Mouse (Mus musculus) midbrain, embryonic 15.5 days (tissue): ENCODE results near the gene Wrnip1. TPM values are rescaled to one million over a fixed set of nuclear protein-coding genes. Genes with fewer than 3 reads are reported as not detected.
"Not testable (repeated sequence)": the region's sequence is repeated elsewhere in the genome, so short reads cannot be mapped to it uniquely, and the experiment has no call there.

Experiments
- ATAC-seq: fragments of 200-750 bp; cut with Nextera tagmentation; replicated peaks from 2 replicates; pipeline ENCODE4 v1.8.0; 2017; ENCODE audit warnings: moderate TSS enrichment
- H3K27ac ChIP-seq: fragments of 300-500 bp; sonication (generic); 2 replicates; pipeline ENCODE4 v1.5.1; 2015; ENCODE audit warnings: mild to moderate bottlenecking, inconsistent platforms
- H3K27me3 ChIP-seq: fragments of 300-500 bp; sonication (generic); replicated peaks from 2 replicates; pipeline ENCODE4 v1.6.1; 2015; ENCODE audit warnings: inconsistent platforms
- H3K36me3 ChIP-seq: fragments of 300-500 bp; sonication (generic); replicated peaks from 2 replicates; pipeline ENCODE4 v1.6.1; 2015; ENCODE audit warnings: inconsistent platforms
- H3K4me1 ChIP-seq: fragments of 300-500 bp; sonication (generic); 2 replicates; pipeline ENCODE4 v1.6.1; 2015; ENCODE audit warnings: inconsistent platforms
- H3K4me2 ChIP-seq: fragments of 300-500 bp; sonication (generic); 2 replicates; pipeline ENCODE4 v1.6.1; 2015; ENCODE audit warnings: inconsistent platforms, mild to moderate bottlenecking, moderate library complexity
- H3K4me3 ChIP-seq: fragments of 300-500 bp; sonication (generic); 2 replicates; pipeline ENCODE4 v1.5.1; 2015; ENCODE audit warnings: mild to moderate bottlenecking, inconsistent platforms
- H3K9ac ChIP-seq: fragments of 300-500 bp; sonication (generic); 2 replicates; pipeline ENCODE4 v1.6.1; 2015; ENCODE audit warnings: mild to moderate bottlenecking, inconsistent platforms
- H3K9me3 ChIP-seq: fragments of 300-500 bp; sonication (generic); 2 replicates; pipeline ENCODE4 v1.6.1; 2016; ENCODE audit warnings: inconsistent platforms
- WGBS: fragments of 180-500 bp; shearing (Covaris S2); methylation state at CpG from one replicate; pipeline ENCODE4 v1.1.7; 2015; ENCODE audit warnings: mixed read lengths; 5-methylcytosine and 5-hydroxymethylcytosine counted together
- polyA plus RNA-seq: library from polyadenylated mRNA; unstranded; fragments of >200 nt; fragmentation: Nextera tagmentation; extraction: Ambion mirVana; gene quantifications from 2 replicates; pipeline ENCODE4 v1.2.1, GENCODE M21; 2015

Gene Wrnip1
- polyA plus RNA-seq, 1 experiment from 2014 or later, result 41.5 TPM

DNA sequence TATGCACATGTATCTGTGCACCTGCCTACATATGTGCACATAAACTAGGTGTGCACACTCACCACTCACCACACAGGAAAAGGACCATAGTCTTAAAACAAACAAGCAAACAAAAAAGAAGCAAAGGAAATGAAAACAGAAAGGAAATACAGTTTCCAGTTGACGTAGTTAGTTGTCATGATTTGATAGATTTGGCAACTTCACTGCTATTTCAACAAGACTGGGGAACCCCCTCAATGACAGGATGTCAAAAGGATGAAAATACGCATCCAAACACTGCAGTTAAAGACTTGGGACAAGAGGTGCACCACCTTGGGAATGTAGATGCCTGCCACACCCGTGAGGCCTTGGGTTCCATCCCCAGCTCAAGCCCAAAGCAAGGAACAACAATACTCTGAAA lies 62.7 kb downstream of the Wrnip1 start:
- not testable (repeated sequence) for H3K4me3 ChIP-seq, H3K4me2 ChIP-seq, H3K27me3 ChIP-seq, H3K9ac ChIP-seq, H3K36me3 ChIP-seq, ATAC-seq, H3K27ac ChIP-seq, H3K4me1 ChIP-seq, H3K9me3 ChIP-seq
- 95% methylated on average over 3 of the region's 3 CpGs for WGBS

GRCm38 (mm10) chr13:32865591-32865990 lies 63.8 kb downstream of the Wrnip1 start:
- Histone ChIP-seq H3K4me3 (no peak overlapping the region), H3K27me3 (no peaks in the 10 kb centered on the region), H3K36me3 (no peaks in the 10 kb centered on the region), H3K4me2 (no peak overlapping the region), H3K9me3 (no peaks in the 10 kb centered on the region), H3K27ac (no peak overlapping the region), H3K4me1 (no peaks in the 10 kb centered on the region), H3K9ac (no peak overlapping the region)
- no peak for ATAC-seq
- WGBS, result 64% methylated on average over 2 of the region's 2 CpGs

DNA sequence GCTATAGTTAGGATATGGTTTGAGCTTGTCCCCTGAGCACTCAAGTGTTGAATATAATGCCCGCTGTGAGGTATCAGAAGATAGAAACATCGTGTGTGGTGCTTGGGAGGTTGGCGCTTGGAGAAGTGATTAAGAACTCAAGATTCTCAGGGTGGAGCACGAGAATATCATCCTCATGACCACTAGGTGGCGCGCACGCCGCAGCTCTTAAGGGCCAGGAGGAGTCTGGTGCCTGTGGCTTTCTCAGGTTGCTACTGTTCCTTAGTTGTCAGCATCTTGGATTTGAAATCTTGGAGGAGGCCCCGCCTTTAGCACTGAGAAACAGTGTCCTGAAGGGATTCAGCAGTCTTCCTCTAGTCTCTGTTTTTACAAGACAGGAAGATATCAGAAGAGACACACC lies 64.6 kb downstream of the Wrnip1 start:
- H3K27ac ChIP-seq, result no peak overlapping the region
- peak; percentile 92 for ATAC-seq
- no peaks in the 10 kb centered on the region for H3K9me3 ChIP-seq
- no peaks in the 10 kb centered on the region for H3K27me3 ChIP-seq
- no peaks in the 10 kb centered on the region for H3K4me1 ChIP-seq
- H3K9ac ChIP-seq, result no peak overlapping the region
- no peak overlapping the region for H3K4me3 ChIP-seq
- no peak overlapping the region for H3K4me2 ChIP-seq
- 4% methylated on average over 9 of the region's 9 CpGs for WGBS
- no peaks in the 10 kb centered on the region for H3K36me3 ChIP-seq

GRCm38 (mm10) chr13:32867030-32867429 lies 65.2 kb downstream of the Wrnip1 start:
- Histone ChIP-seq H3K27ac (no peak overlapping the region), H3K4me3 (no peak overlapping the region), H3K9me3 (no peaks in the 10 kb centered on the region), H3K4me2 (no peak overlapping the region), H3K4me1 (no peaks in the 10 kb centered on the region), H3K9ac (no peak overlapping the region), H3K36me3 (no peaks in the 10 kb centered on the region), H3K27me3 (no peaks in the 10 kb centered on the region)
- 16% methylated on average over 2 of the region's 2 CpGs for WGBS
- ATAC-seq, result peak; percentile 59; the same call in 1 of the 2 replicates

DNA sequence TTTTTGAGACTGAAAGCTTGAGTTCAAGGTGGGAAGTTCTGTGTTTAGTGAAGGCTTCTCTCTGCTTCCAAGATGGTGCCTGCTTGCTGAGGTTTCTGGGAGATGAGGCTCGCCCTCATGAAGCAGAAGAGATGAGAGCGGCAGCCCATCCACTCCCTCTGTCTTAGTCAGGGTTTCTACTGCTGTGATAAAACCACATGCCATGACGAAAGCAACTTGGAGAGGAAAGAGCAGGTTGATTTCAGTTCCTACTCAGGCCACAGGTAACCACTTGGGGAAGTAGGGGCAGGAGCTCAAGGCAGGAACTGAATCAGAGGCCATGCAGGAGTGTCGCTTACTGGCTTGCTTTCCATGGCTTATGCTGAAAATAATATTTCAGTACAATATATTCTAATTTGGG lies 66.4 kb downstream of the Wrnip1 start:
- not testable (repeated sequence) for H3K4me1 ChIP-seq, H3K36me3 ChIP-seq, ATAC-seq, H3K27ac ChIP-seq, H3K4me2 ChIP-seq, H3K9me3 ChIP-seq, H3K27me3 ChIP-seq, H3K4me3 ChIP-seq, H3K9ac ChIP-seq
- WGBS, result 90% methylated on average over 4 of the region's 4 CpGs

GRCm38 (mm10) chr13:32868843-32869242 lies 67.0 kb downstream of the Wrnip1 start:
- no peak overlapping the region for H3K4me2 ChIP-seq
- H3K4me1 ChIP-seq, result no peaks in the 10 kb centered on the region
- no peaks in the 10 kb centered on the region for H3K27me3 ChIP-seq
- ATAC-seq, result no peak
- H3K36me3 ChIP-seq, result no peaks in the 10 kb centered on the region
- H3K9me3 ChIP-seq, result no peaks in the 10 kb centered on the region
- no peak overlapping the region for H3K27ac ChIP-seq
- H3K9ac ChIP-seq, result no peak overlapping the region
- WGBS, result 56% methylated on average over 5 of the region's 5 CpGs
- no peak overlapping the region for H3K4me3 ChIP-seq

Other genes starting within 250 kb of the Wrnip1 start
- 0.11 and 0.21 TPM in 2 replicates for gene Mylk4, start 18.1 kb upstream of the Wrnip1 start, polyA plus RNA-seq
- gene D930007J09Rik, start 811 bp downstream of the Wrnip1 start, polyA plus RNA-seq, result not detected in 2 replicates
- gene Serpinb1a, start 49.1 kb downstream of the Wrnip1 start, polyA plus RNA-seq, result 2.9 and 3.0 TPM in 2 replicates
- not detected in 2 replicates for gene Serpinb1c, start 96.2 kb downstream of the Wrnip1 start, polyA plus RNA-seq
- gene Serpinb6b, start 163.2 kb downstream of the Wrnip1 start, polyA plus RNA-seq, result 1.6 and 1.7 TPM in 2 replicates
- gene Serpinb9, start 201.2 kb downstream of the Wrnip1 start, polyA plus RNA-seq, result 1.6 and 2.1 TPM in 2 replicates
- gene Serpinb9b, start 225.4 kb downstream of the Wrnip1 start, polyA plus RNA-seq, result 0.23 and 0.36 TPM in 2 replicates